Mouse (Mus musculus) forebrain, embryonic 14.5 days (tissue): ENCODE data around the gene Chst8. TPM values are rescaled to one million over a fixed set of nuclear protein-coding genes. Genes with fewer than 3 reads are reported as not detected.
A peak's percentile ranks its signal among the peaks of the same experiment; 100 is the strongest.

Source experiments
- ATAC-seq: fragments of 200-750 bp; cut with Nextera tagmentation; 2 replicates; pipeline ENCODE4 v1.8.0; 2017; ENCODE audit warnings: mild to moderate bottlenecking, moderate library complexity
- DNase-seq: peaks from one replicate; pipeline ENCODE4 v3.0.0-alpha.2; 2015; ENCODE audit warnings: low spot score
- H3K27ac ChIP-seq: fragments of 300-500 bp; sonication (generic); 2 replicates; pipeline ENCODE4 v1.5.1; 2014; ENCODE audit warnings: low read depth, mild to moderate bottlenecking, control low read depth, low read length, moderate library complexity
- H3K27me3 ChIP-seq: fragments of 300-500 bp; sonication (generic); replicated peaks from 2 replicates; pipeline ENCODE4 v1.6.1; 2014; ENCODE audit warnings: low read length, control low read depth, mixed read lengths; ENCODE audit not compliant: control insufficient read depth, insufficient read depth
- H3K36me3 ChIP-seq: fragments of 300-500 bp; sonication (generic); 2 replicates; pipeline ENCODE4 v1.6.1; 2014; ENCODE audit warnings: low read length, control low read depth; ENCODE audit not compliant: control insufficient read depth, insufficient read depth
- H3K4me1 ChIP-seq: fragments of 300-500 bp; sonication (generic); 2 replicates; pipeline ENCODE4 v1.6.1; 2014; ENCODE audit warnings: antibody characterized with exemption, low read length, control low read depth; ENCODE audit not compliant: control insufficient read depth, insufficient read depth
- H3K4me2 ChIP-seq: fragments of 300-500 bp; sonication (generic); 2 replicates; pipeline ENCODE4 v1.6.1; 2014; ENCODE audit warnings: mild to moderate bottlenecking, control low read depth, low read length
- H3K4me3 ChIP-seq: fragments of 300-500 bp; sonication (generic); 2 replicates; pipeline ENCODE4 v1.5.1; 2014; ENCODE audit warnings: low read depth, low read length, control low read depth
- H3K9ac ChIP-seq: fragments of 300-500 bp; sonication (generic); 2 replicates; pipeline ENCODE4 v1.6.1; 2014; ENCODE audit warnings: mild to moderate bottlenecking, low read length, control low read depth, moderate library complexity
- H3K9me3 ChIP-seq: fragments of 300-500 bp; sonication (generic); replicated peaks from 2 replicates; pipeline ENCODE4 v1.6.1; 2016; ENCODE audit warnings: low read length, control low read depth, mixed read lengths; ENCODE audit not compliant: control insufficient read depth
- WGBS: fragments of 180-500 bp; shearing (Covaris S2); extraction: QIAGEN DNeasy Blood & Tissue Kit; methylation state at CpG from one replicate; pipeline ENCODE4 v1.1.7; 2014; 5-methylcytosine and 5-hydroxymethylcytosine counted together
- polyA plus RNA-seq: library from polyadenylated mRNA; unstranded; fragments of >200 nt; fragmentation: Nextera tagmentation; extraction: Ambion mirVana; gene quantifications from 2 replicates; pipeline ENCODE4 v1.2.1, GENCODE M21; 2014

The Chst8 gene
- polyA plus RNA-seq, 1 experiment from 2014 or later = 9.2 TPM

GRCm38 (mm10) chr7:34643329-34643728, 169.2 kb downstream of the Chst8 start:
- no peak for ATAC-seq
- peaks cover 85% of the 10 kb centered on the region for H3K36me3 ChIP-seq
- no peak overlapping the region for H3K9ac ChIP-seq
- no peak overlapping the region for H3K4me3 ChIP-seq
- no peak overlapping the region for H3K27ac ChIP-seq
- 79% methylated on average over 6 of the region's 6 CpGs for WGBS
- no peaks in the 10 kb centered on the region for H3K27me3 ChIP-seq
- H3K9me3 ChIP-seq = no peaks in the 10 kb centered on the region
- H3K4me1 ChIP-seq = peaks cover 5% of the 10 kb centered on the region; the same call in 1 of the 2 replicates
- no peak overlapping the region for H3K4me2 ChIP-seq
- no peak for DNase-seq

- no peak for ATAC-seq
- H3K9ac ChIP-seq = no peak overlapping the region
- DNase-seq = no peak
- peaks cover 77% of the 10 kb centered on the region for H3K36me3 ChIP-seq
- H3K27ac ChIP-seq = no peak overlapping the region
- H3K27me3 ChIP-seq = no peaks in the 10 kb centered on the region
- H3K4me3 ChIP-seq = no peak overlapping the region
- no peak overlapping the region for H3K4me2 ChIP-seq
- 91% methylated on average over 13 of the region's 13 CpGs for whole genome bisulfite sequencing
- H3K9me3 ChIP-seq = no peaks in the 10 kb centered on the region
- H3K4me1 ChIP-seq = no peaks in the 10 kb centered on the region; the same call in 1 of the 2 replicates
Measured at GRCm38 (mm10) chr7:34641968-34642367, 170.5 kb downstream of the Chst8 start.

GRCm38 (mm10) chr7:34639798-34640197, 172.7 kb downstream of the Chst8 start:
- H3K27ac ChIP-seq = no peak overlapping the region
- H3K9ac ChIP-seq = no peak overlapping the region
- WGBS = 92% methylated on average over 11 of the region's 11 CpGs
- H3K27me3 ChIP-seq = no peaks in the 10 kb centered on the region
- peaks cover 60% of the 10 kb centered on the region for H3K36me3 ChIP-seq
- no peaks in the 10 kb centered on the region for H3K4me1 ChIP-seq
- H3K4me3 ChIP-seq = no peak overlapping the region
- H3K4me2 ChIP-seq = no peak overlapping the region
- ATAC-seq (no peak), DNase-seq (no peak)
- H3K9me3 ChIP-seq = no peaks in the 10 kb centered on the region

GRCm38 (mm10) chr7:34636661-34637060, 175.8 kb downstream of the Chst8 start:
- H3K36me3 ChIP-seq = peaks cover 35% of the 10 kb centered on the region
- H3K9ac ChIP-seq = no peak overlapping the region
- no peaks in the 10 kb centered on the region for H3K27me3 ChIP-seq
- no peak for DNase-seq
- H3K4me2 ChIP-seq = no peak overlapping the region
- H3K4me3 ChIP-seq = no peak overlapping the region
- ATAC-seq = no peak
- H3K4me1 ChIP-seq = no peaks in the 10 kb centered on the region
- no peaks in the 10 kb centered on the region for H3K9me3 ChIP-seq
- H3K27ac ChIP-seq = no peak overlapping the region
- 75% methylated on average over 4 of the region's 4 CpGs for WGBS

GRCm38 (mm10) chr7:34632966-34633742, 179.4 kb downstream of the Chst8 start:
- H3K36me3 ChIP-seq = 0 out of 2 replicates have a peak, but pooled peaks cover 5% of the 10 kb centered on the region
- H3K9me3 ChIP-seq = no peaks in the 10 kb centered on the region
- no peak overlapping the region for H3K4me2 ChIP-seq
- WGBS = 88% methylated on average over 10 of the region's 10 CpGs
- no peak overlapping the region for H3K9ac ChIP-seq
- no peaks in the 10 kb centered on the region for H3K27me3 ChIP-seq
- no peak for ATAC-seq
- H3K4me1 ChIP-seq = peaks cover 13% of the 10 kb centered on the region
- DNase-seq = no peak
- H3K4me3 ChIP-seq = no peak overlapping the region
- H3K27ac ChIP-seq = no peak overlapping the region

GRCm38 (mm10) chr7:34630211-34631085, 182.1 kb downstream of the Chst8 start:
- ATAC-seq (peak; percentile 89), DNase-seq (peak; percentile 77)
- H3K4me3 ChIP-seq = peak overlapping the region; percentile 30
- H3K36me3 ChIP-seq = no peaks in the 10 kb centered on the region
- H3K9me3 ChIP-seq = no peaks in the 10 kb centered on the region
- H3K4me1 ChIP-seq = peaks cover 13% of the 10 kb centered on the region
- peak overlapping the region; percentile 54 for H3K9ac ChIP-seq
- peak overlapping the region; percentile 61 for H3K4me2 ChIP-seq
- H3K27ac ChIP-seq = peak overlapping the region; percentile 69; the same call in 1 of the 2 replicates
- WGBS = under 1% methylated on average over 34 of the region's 34 CpGs
- H3K27me3 ChIP-seq = no peaks in the 10 kb centered on the region

- 34% methylated on average over 8 of the region's 8 CpGs for WGBS
- peak overlapping the region; percentile 30 for H3K4me3 ChIP-seq
- ATAC-seq = peak; percentile 8; the same call in 1 of the 2 replicates
- no peaks in the 10 kb centered on the region for H3K9me3 ChIP-seq
- H3K36me3 ChIP-seq = no peaks in the 10 kb centered on the region
- H3K27me3 ChIP-seq = no peaks in the 10 kb centered on the region
- peak overlapping the region; percentile 54 for H3K9ac ChIP-seq
- H3K4me1 ChIP-seq = peaks cover 13% of the 10 kb centered on the region
- peak overlapping the region; percentile 69; the same call in 1 of the 2 replicates for H3K27ac ChIP-seq
- peak; percentile 67 for DNase-seq
- peak overlapping the region; percentile 61 for H3K4me2 ChIP-seq
Measured at GRCm38 (mm10) chr7:34629702-34630210, 182.8 kb downstream of the Chst8 start.
